Mouse (Mus musculus): ENCODE data around the gene AI854703.
A peak's percentile ranks its signal among the peaks of the same experiment; 100 is the strongest.

The AI854703 gene

DNA sequence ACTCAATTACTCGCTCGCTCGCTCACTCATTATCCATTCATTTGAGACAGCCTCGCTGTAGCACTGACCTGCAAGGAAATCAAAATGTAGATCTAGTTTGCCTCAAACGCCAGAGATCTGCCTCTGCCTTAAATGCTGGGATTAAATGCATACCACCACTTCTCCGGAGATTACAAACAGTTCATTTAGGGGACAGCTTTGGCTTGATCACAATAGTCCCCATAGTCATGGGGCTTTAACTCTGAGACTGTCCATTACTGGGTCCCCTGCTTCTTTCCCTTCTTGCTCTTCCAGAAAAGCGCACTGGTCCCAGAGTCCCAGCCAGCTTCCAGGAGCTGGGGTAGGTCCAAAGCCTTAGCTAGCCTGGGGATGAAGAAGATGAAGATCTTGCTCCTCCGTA lies at the start of gene AI854703:
Gene AI854703 (plus strand): TSS at position 301 of the 400 bp plus-strand sequence.
- DNase-seq, result no peak

GRCm38 (mm10) chr6:48578736-48579135 lies 47.8 kb upstream of the AI854703 start:
- no peak for DNase-seq

DNA sequence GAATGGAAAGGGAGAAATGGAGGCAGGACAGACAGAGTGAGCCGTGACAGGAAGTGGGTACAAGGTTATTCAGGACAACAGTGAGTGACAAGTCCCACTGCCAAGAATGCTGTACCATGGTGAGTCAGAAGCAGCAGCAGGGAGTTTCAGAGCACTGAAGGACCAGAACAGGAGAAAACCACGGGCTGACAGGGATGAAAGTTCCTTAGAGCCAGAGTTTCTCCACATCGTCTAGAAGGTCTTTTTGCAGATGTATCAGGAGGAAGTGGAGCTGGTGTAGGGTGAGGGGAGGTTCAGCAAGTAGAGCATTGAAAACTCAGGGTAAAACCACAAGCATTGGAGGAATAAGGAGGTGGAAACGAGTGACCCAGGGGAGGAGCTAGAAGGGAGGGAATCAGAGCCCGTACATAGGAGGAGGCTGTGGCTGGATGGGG lies 47.3 kb upstream of the AI854703 start:
- no peak for DNase-seq

GRCm38 (mm10) chr6:48581257-48581656 lies 45.3 kb upstream of the AI854703 start:
- DNase-seq, result no peak

- DNase-seq, result no peak
Measured at GRCm38 (mm10) chr6:48582037-48582436, 44.5 kb upstream of the AI854703 start.

DNA sequence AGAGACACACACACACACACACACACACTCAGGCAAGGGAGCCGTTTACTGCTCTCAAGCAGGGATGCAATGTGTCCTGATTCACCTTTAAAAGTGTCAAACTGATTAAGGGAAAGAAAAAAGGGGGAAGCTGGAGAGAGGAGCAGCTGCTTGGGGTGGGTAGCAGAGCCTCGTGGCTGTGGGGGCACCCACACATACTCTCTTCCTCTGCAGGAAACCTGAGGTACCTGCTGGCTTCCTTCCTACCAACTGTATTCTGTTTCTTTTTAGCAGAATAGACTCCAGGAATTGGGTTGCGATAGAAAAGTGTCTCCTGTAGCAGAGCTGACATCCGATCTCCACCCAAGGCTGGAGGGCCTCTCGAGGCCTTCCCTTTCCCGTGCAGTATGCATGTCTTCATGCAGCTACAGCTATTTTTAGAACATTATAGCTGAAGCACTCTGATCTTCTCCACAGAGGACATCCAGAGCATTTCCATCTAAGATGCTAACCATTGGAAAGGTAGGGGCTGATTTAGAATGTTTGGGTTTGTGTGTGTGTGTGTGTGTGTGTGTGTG lies 37.3 kb upstream of the AI854703 start, which contains the start of gene Gm45021:
Gene Gm45021 (plus strand): TSS at position 417 of the 557 bp plus-strand sequence.
- no peak for DNase-seq

DNA sequence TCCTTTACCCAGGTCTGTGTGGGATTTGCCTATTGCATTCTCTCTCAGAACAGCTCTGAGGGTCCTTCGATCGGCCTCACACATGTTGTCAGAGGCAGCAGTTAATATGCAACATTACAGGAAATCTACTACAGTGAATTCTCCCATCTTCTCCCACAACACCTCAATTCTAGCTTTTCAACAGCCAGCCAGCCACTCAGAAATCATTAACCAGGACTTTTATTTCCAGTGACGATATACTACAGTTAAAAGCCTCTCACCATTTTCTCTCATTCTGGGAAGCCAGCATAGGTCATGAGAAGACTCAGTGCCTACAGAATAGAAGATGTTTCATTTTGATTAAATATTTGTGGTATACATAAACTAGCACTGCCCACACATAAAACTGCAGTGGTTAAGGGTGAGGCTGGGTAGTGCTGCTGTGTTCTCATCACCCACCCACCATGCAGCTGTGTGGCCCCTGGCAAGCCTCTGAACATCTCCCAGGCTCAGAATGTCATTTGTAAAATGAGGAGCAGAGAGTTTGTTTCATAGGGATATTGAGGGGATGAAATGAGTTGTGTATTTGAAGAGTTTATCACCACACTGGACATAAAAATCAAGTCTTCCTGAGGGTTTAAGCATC lies 35.2 kb upstream of the AI854703 start:
- no peak for DNase-seq

DNA sequence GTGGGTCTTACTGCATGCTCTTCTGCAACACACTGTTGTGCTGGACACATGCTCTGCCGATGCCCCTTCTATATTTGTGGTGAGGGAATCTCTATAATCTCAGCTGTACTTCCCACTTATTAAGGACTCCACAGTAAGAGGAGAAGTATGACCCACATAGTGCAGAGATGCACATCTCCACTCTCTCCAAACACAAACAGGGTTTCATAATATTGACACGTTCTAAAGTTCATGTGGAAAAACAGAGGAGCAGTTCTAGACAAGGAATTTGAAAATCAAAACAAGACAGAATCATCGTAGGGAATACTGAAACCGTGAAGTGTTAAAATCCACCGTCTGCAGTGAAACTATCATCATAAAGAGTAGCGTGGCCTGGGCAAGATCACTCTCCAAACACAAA lies 34.7 kb upstream of the AI854703 start:
- DNase-seq, result no peak

DNA sequence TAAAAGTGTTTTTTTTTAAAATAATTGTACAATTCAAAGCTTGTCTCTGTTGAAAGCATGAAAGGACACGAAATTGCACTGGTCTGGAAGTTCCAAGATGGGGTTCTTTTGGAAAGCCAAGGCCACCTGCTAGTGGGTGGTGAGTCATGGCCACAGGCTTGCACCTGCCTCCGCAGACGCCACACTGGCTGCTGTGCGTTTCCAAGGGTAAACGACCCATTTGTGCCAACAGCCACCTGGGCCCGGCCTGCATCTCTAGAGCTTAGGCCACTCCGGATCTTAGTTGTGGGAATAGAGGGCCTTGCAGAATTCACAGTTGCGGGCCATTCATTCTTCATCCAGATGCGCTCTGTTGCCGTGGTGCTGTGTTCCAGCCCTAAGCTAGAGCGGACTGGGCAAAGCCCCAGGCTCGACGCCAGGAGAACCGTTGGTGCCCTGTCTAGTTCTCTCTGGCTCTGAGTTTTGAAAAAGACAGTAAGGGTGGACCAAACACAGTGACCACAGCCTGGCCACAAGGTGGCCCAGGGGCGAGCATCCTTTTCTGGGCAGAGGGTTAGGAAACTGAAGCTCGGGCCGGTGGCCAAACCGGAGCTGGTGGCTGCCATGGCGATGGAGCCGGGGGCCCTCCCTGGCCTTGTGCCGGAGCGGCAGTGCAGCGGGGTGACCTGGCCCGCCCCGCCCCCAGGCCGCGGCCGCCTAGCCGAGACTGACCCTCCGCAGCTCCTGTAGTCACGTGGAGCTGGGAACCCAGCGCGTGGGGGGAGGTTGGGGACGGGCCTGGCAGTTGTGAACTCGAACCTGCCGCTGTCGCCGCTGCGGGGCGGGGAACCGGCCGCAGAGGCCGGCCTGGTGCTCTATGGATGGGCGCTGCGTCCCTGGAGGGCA lies 33.2 kb upstream of the AI854703 start, which contains the start of the genes Repin1 and Gm44965:
Gene Repin1 (plus strand): TSS at position 726 of the 885 bp plus-strand sequence.
Gene Gm44965 (plus strand): TSS at position 784 of the 885 bp plus-strand sequence.
- peak; percentile 97 for DNase-seq

DNA sequence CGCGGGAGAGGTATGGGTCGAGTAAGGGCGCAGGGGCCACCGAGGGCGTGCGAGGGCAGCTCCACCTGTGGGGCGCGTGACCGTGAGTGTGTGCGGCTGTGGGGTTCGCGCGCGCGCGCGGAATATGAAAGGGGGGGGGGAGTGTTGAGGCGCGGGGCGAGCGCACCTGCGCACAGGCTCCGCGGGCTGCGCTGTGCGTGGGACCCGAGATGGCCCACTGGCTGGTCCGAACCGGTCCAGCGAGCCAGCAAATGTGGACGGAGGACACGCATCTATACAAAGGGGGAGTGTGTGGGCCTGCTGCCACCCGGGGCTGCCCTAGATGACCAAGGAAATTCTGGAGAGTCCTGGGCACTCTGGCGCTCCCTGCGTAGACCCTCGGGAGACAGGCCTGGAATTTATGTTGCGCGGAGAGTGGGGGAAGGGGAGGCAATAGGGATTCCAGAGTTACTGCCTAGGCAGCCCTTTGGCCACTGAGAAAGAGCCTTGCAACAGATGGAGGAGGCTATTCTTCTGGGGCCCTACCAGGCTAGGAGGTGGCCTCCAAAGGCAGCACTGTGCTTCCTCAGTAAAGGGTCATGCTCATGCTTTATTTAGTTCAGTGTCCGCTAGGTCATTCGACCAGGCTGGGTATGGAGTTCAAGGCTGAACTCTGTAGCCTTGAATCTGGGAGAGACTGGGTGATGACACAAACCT lies 32.4 kb upstream of the AI854703 start:
- peak; percentile 85 for DNase-seq

GRCm38 (mm10) chr6:48595278-48595677 lies 31.3 kb upstream of the AI854703 start:
- DNase-seq, result peak; percentile 70

- peak; percentile 53 for DNase-seq
Measured at GRCm38 (mm10) chr6:48596545-48597232, 29.9 kb upstream of the AI854703 start.

GRCm38 (mm10) chr6:48597233-48597625 lies 29.3 kb upstream of the AI854703 start:
- no peak for DNase-seq

- no peak for DNase-seq
Measured at GRCm38 (mm10) chr6:48600594-48600993, 26.0 kb upstream of the AI854703 start.

DNA sequence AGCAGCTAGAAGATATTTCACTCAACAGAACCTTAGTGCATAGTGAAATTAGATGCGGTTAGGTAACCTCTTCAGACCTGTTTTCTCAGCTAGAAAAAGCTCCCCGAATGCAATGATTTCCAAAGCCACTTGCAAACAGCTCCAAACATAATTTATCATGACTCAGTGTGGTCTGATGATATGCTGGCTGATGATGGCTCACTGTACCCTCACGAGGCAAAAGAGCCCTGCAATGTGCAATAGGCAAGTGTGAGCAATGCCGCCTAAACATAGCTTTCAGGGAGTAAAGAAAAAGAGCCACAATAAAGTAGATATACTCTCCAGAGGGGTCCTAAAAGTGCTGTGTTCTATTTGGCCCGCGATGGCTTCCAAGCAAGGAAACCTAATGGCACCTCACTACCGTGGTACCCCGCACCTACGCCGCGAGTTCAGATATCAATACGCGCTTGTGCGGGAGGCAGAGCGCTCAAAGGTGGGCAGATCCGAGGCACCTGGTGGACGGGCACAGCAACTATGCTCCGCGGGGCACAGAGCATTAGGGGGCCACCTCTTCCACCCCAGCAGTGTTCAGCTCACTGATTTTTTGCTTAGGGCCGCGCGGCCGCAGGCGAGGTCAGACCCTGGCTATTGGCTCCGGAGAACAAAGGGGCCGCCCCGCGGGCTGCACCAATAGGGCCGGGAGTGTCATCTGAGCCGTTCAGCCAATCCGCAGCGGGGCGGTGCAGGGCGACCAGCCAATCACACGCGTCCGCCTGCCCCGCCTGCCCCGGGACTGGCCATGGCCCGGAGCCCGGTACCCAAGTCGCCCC lies 25.1 kb upstream of the AI854703 start, which contains the start of gene Zfp775:
Gene Zfp775 (plus strand): TSS at position 793 of the 809 bp plus-strand sequence.
- DNase-seq, result peak; percentile 98

DNA sequence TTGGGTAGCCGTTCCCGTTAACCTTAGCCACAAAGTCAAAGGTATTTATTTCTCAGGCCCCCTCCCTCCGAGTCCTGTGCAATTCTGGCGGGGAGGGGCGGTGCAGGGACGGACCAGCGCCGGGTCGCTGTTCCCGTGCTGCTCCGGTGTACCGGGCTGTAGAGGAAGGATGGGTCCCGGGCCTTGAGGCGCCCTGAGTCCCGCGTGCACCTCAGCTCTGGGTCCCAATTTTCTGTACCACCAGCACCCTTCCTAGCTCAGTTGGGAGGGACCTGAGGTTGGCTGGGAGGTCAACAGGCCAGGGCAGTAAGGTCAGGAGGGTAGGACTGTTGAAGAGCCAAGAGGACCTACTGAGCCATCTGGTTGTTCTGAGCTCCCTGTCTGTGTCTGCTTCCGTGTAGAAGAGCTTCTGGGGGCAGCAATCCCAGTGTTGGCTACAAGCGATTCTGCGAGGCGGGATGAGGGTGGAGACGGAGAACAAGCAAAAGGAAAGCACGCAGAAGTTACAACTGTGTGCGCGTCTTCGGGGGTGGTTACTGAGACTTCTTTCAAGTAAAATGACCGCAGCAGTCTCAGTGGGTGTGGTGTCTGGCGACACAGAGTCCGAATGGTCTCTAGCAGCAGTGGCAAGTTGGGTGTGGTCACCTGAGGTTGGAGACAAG lies 24.4 kb upstream of the AI854703 start:
- DNase-seq, result no peak

GRCm38 (mm10) chr6:48608124-48608523 lies 18.4 kb upstream of the AI854703 start:
- no peak for DNase-seq

DNA sequence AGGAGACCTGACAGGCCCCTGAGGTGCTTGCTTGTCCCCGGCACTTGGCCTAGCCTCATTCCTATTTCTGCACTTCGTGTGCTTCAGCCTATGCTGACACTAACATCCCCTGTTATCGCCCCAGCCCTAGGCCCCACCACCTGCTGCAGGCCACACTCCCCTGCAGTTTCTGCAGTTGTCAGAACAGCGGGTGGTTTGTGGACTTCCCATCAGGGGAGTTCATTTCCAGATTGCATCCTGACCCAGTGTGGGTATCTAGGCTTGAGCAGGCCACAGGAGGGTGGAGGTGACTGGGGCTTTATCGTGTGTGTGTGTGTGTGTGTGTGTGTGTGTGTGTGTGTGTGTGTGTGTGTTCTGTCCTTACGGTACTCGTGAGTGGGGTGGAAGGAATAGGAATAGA lies 17.1 kb upstream of the AI854703 start:
- peak; percentile 59 for DNase-seq

- no peak for DNase-seq
Measured at GRCm38 (mm10) chr6:48610657-48611056, 15.9 kb upstream of the AI854703 start.

DNA sequence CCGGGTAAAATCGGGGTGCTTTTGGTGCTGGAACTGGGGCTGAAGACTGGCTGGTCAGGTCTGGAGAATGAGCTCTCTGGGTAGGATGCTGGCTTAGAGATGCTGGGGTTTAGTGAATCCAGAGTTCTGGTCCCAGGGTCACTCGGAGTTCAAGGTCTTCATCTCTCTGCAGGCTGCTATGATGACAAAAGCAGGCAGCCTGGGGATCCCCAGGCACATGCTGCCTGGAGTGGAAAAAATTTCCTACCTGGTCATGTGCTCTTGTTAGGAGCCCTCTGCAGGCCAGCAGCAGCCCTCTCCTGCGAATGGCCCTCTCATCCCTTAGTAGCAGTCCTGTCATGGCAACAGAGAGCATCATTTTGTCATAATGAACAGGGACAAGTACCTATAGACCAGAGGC lies 13.1 kb upstream of the AI854703 start:
- DNase-seq, result no peak

DNA sequence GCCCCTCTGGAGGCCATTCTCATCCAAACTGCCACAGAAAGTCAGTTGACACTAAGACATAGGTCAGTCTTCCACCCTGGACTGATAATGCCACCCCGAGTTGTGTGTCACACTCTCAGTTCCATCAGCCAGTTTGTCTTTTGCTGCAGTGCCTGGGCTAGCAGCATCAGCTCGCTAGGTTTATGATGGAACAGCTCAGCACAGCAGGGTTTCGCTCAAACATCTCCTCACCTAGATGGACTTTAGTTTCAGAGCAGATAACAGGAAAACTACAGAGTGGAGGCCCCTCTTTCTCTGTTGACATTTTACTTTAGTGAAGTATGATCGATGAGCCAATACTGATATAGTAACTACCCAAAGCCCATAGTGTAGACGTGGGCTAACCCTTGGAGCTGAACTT lies 11.8 kb upstream of the AI854703 start:
- no peak for DNase-seq

Measured in cerebellum, adult 9-11 months (tissue).